Mouse (Mus musculus): ENCODE measurements around the gene Gm1993.
"Not testable (repeated sequence)": the region's sequence is repeated elsewhere in the genome, so short reads cannot be mapped to it uniquely, and the experiment has no call there.

Gene Gm1993

DNA sequence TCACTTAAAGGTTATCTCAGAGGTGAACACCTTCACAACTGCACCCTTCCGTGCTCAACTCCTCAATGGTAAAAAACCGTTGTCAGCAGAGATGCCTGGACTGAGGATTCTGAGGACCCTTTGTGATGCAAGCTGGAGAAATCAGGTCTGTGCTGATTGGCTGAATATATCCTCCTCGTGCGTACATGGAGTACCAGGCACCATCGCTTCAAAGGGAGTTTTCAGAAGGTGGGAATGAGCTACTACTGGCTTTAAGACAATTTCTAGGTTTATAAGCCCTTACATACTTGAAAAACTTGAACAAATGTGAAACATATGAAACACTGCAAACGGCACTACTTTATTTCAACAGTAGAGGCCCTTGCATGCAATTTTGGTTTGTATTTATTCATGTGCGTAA, at the start of gene Gm1993:
Gene Gm1993 (minus strand): TSS at position 101 of the 400 bp plus-strand sequence.
- not testable (repeated sequence) for DNase-seq (ENCODE audit: low spot score)
